ENCODE assay signal across 10 mouse cellular contexts in the genomic region with DNA sequence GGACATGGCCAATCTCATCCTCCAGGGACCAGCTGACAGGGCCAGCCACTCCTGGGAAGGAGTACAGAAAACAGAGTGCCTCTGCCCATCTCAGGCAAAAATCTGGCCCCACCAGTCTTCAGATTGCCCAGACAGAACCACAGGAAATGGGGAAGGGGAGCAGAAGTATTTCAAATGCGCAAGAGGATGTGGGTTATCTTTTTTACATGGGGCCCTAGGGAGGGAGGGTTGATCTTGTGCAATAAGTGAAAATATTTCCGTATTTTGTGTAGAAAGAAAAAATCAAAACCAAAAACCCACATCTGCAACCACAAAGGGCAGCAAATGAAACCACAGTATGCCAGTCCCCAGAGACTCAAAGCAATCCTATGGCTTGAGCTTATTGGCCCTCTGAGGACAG. TPM values are rescaled to one million over a fixed set of nuclear protein-coding genes. Genes with fewer than 3 reads are reported as not detected.
DNase-seq lines count a peak whose midpoint lies in the region; ATAC-seq and TF ChIP-seq lines count a peak whose summit lies in the region.
"Had no signal": no experiment of that assay in that cellular context is flagged by ENCODE, and none has a peak within 500 bp of the region (broad histone marks: within the 10 kb centered on the region; RNA-seq: fewer than 3 reads in every experiment).

No protein-coding gene starts in this region.

- peak; percentile 74 to 79 for ATAC-seq in hematopoietic stem cell, adult 5-6 weeks (replicated peaks in 1 of 2; ENCODE audit: insufficient read depth in 1 of 2, low FRiP score in 2 of 2, low TSS enrichment in 1 of 2, low read depth in 1 of 2, poor library complexity in 2 of 2, severe bottlenecking in 2 of 2)

- intact Hi-C loops in gastrocnemius, adult 2 months (cut with DNase I): no loop called here

- no peak for TF ChIP-seq CTCF in gastrocnemius, adult 2 months (IDR thresholded peaks at IDR 0.05)

- H3K4me3 ChIP-seq in gastrocnemius, adult 2 months: no peak overlapping the region
- H3K4me3 ChIP-seq: left cerebral cortex, adult 2 months had no signal

- no peak for DNase-seq in gastrocnemius, adult 2 months
- DNase-seq in gastrocnemius, postnatal 10 days: no peak
- peak; percentile 6 for DNase-seq in thymus, postnatal 0 days (ENCODE audit: low spot score)
- no peak for DNase-seq in thymus, postnatal 14 days
- DNase-seq in urinary bladder, postnatal 36 days (ENCODE audit: low spot score in 2 of 2): no peak
- DNase-seq in ovary, postnatal 36 days (ENCODE audit: low spot score): no peak
- DNase-seq in frontal cortex, postnatal 14 days (ENCODE audit: low spot score in 2 of 2): no peak
- DNase-seq: lung, postnatal 10 days had no signal

- H3K27ac ChIP-seq in gastrocnemius, adult 2 months: peak overlapping the region; percentile 16; the same call in 1 of the 2 replicates
- H3K27ac ChIP-seq: left cerebral cortex, adult 2 months had no signal

RNA-seq across cellular contexts. Expression of a gene that starts 32.4 kb away (rescaled TPM):
- total RNA-seq in gastrocnemius, adult 2 months (2021): 1 to 10 TPM; 5.5 to 7.8 TPM
- total RNA-seq in gastrocnemius, postnatal 10 days (2021): 10 to 100 TPM; 11.7 to 19.0 TPM
- 1.7 and 2.0 TPM in 2 replicates for polyA plus RNA-seq in thymus, postnatal 0 days (2015; fragmentation: Nextera tagmentation; extraction: Ambion mirVana)
- total RNA-seq in hematopoietic stem cell, adult 5-6 weeks (2017): 0.06 and 0.99 TPM in 2 replicates
